Mouse (Mus musculus): ENCODE data around the gene Sdc3.
A peak's percentile ranks its signal among the peaks of the same experiment; 100 is the strongest.

The Sdc3 gene

DNA sequence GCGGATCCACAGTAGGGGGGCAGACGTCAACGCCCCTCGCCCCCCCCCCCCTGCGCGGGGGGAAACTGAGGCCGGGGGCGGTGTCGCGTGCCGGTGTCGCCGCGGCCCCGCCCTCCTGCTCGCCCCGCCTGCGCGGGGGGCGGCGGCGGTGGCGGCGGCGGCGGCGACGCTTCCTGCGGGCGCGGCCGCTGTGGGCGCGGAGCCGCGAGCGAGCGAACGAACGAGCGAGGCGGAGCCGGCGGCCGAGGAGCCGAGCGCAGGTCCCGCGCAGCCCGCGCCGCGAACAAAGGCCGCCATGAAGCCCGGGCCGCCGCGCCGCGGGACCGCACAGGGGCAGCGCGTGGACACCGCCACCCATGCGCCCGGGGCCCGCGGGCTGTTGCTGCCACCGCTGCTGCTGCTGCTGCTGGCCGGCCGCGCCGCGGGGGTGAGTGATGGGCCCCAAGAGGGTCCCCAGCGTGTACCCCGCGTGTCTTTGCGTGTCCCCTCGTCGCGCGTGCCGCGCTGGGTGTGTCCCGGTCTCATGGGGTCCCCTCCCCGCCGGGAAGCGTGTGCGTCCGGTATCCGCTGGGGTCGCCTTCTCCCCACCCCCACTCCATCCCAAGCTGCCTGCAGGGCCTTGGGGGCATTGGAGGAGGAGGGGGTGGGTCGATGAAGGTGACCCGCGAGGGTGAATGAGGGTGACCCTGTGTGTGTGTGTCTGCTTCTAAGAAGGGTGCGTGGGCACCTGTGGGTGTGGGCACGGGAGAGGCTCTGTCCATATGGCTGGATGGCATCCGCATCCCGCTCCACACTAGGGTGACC is at the start of gene Sdc3:
Gene Sdc3 (plus strand): TSS at position 162 of the 804 bp plus-strand sequence.
- DNase-seq: peak in 1 of 2 experiments; percentile 26

- no peak for DNase-seq
These were observed 48.3 kb upstream of the Sdc3 start for GRCm38 (mm10) chr4:130744058-130744457.

DNA sequence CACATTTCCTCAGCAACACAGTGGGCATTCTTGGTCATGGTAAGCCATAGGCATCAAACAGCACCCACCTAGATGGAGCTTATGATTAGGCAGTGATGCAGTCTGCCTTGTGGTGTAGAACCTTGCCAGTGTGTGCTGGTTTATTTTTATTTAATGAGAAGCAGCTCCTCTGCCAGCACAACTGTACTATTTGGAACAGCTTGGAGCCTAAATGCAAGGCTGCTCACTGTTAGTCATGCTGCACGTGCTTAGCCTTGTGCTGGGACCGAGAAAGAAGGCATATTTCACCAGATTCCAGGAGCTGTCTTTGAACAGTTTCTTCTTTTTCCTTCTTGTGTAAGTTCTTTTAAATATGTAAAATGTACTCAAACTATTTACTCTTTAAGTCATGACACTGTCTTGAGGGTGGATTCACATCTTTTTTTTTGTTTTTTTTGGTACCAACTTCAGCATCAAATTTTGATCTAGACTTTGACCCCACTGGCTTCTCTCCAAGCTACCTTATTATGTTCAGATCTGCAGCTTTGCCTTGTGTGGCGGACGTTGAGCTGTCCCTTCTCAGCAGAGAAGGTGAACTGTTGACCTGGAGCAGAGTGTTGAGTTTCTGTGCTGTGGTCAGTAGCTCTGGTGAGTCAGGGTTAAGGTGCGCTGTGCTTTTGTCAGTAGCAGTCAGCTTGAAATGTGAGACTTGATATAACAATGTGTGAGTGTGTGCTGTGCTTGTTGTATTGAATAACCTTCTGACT is 46.6 kb upstream of the Sdc3 start:
- peak; percentile 70 to 72 for DNase-seq

- DNase-seq: peak; percentile 25 to 69
These were observed 42.8 kb upstream of the Sdc3 start for GRCm38 (mm10) chr4:130749566-130749965.

DNA sequence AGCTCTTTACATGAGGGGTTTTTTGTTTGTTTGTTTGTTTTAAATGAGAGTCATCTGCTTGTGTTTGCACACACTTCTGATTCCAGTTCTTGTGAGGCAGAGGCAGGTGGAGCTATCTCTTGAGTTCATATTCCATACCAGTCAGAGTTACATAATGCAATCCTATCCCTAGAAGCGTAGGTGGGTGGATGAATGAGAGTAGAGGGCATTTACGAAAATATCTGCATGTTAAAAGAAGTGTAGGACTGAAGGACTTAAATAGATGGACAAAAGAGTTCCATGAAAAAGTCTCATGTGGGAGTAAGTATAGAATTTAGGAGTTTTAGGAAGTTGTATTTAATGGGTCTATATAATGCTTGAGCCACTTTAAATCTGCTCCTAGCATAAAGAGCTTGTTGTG is 40.4 kb upstream of the Sdc3 start:
- DNase-seq: no peak

- no peak for DNase-seq
These were observed 39.7 kb upstream of the Sdc3 start for GRCm38 (mm10) chr4:130752591-130752990.

DNA sequence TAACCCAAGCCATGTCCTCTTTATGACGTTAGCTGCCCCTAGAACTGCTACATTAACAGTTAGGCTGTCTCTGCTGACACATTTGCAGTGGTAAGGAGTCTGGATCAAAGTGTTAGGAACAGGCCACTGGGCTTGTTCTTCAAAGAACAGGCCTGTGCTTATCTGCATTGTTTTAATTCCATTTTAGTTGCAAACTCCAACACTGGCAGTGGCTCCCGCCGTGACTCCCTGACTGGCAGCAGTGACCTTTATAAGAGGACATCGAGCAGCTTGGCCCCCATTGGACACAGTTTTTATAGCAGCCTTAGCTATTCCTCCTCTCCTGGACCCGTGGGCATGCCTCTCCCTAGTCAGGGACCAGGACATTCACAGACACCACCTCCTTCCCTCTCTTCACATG is 38.6 kb upstream of the Sdc3 start:
- no peak for DNase-seq

DNA sequence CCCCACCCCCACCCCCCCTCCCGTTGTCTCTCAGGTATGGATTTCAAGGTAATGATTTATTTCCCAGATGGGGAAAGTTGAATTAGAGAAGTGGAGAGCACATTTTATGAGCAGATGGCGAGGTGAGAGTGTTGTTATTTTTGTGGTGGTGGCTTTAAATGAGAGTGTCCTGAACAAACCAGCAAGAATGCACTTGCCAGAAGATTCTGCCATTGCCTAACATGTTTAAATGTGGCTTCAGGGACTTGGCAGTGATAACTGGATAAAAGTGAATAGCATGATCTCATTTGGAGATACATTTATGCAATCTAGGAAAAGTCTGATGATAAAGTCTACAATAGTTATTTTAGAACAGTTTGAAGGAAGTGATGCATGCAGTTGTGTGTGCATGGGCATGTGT is 37.6 kb upstream of the Sdc3 start:
- DNase-seq: no peak

GRCm38 (mm10) chr4:130759875-130760274 is 32.5 kb upstream of the Sdc3 start:
- no peak for DNase-seq

- no peak for DNase-seq
These were observed 30.5 kb upstream of the Sdc3 start for GRCm38 (mm10) chr4:130761809-130762208.

- no peak for DNase-seq
These were observed 26.8 kb upstream of the Sdc3 start for GRCm38 (mm10) chr4:130765399-130766160.

DNA sequence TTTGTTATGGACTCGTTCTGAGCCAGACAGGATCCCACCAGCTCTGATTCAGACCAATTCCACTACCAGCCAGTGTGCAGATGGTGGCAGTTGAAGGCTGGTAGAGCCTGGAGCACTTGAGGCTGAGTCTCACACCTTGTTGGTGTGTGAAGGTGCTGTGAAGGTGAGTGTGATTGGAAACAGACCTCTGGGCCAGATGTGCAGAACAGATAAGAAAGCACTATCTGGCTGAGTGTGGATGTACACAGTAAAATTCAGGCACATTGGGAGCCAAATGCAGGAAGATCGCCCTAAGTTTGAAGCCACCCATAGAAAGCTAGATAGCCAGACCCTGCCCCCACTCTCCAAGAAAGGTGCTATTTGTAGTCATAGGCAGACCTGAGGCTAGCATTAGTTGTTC is 25.9 kb upstream of the Sdc3 start:
- no peak for DNase-seq

- no peak for DNase-seq
These were observed 25.4 kb upstream of the Sdc3 start for GRCm38 (mm10) chr4:130766926-130767325.

- DNase-seq: peak in 1 of 2 experiments; percentile 23
These were observed 18.4 kb upstream of the Sdc3 start for GRCm38 (mm10) chr4:130773899-130774298.

GRCm38 (mm10) chr4:130774822-130775221 is 17.5 kb upstream of the Sdc3 start:
- peak in 1 of 2 experiments; percentile 11 for DNase-seq

- peak in 1 of 2 experiments; percentile 26 for DNase-seq
These were observed 14.7 kb upstream of the Sdc3 start for GRCm38 (mm10) chr4:130777647-130778046.

DNA sequence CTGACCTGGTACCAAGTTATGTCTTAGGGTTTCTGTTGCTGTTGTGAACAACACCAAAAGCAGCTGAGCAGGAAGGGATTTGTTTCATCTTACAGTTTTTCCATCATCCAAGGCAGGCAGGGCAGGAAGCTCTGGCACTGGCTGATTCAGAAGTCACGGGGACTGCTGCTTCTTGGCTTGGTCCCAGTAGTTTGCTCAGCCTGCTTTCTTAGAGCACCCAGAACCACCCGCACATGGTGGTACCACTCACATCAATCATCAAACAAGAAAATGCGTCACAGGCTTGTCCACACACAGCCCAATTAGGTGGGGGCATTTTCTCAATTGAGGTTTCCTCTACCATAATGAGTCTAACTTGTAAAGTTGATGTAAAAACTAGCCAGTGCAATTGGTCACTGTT is 13.3 kb upstream of the Sdc3 start:
- DNase-seq: peak in 1 of 2 experiments; percentile 34

DNA sequence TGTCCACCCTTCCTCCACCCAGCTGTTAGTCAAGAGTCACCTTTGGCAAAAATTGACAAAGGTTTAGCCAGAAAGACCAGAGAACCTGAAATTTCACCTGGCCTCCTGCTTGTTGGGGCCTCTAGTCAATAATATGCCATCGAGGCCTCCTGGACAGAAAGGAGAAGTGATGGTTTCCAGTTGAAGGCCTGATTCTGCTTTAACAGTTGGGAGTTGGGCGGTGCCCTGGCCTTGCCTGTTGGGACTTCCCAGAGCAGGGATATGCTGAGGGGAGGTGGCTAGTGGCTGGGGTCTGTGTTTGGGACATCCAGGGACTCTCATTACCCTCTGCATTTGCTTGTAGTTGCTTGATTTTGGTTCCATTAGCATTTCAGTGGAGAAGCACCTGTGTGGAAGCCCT is 9.8 kb upstream of the Sdc3 start:
- DNase-seq: no peak

DNA sequence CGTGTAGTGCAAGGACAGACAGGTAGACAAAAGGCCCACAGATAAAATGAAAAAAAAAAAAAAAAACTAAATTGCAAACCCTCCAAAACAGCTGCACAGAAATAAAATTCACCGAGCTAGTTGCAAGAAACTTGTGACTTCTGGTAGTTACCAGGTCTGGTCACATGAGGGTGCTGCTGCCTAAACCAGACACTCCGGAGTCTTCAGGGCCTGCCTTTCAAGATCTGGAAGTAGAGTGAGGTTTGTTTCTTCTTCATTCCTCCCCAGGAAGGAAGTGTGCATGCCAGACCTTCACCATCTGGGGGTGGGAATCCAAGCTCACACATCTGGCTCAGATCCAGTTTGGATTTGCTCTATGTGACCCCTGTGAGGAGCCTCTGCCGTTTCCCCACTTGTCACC is 7.6 kb upstream of the Sdc3 start:
- DNase-seq: peak in 1 of 2 experiments; percentile 63

DNA sequence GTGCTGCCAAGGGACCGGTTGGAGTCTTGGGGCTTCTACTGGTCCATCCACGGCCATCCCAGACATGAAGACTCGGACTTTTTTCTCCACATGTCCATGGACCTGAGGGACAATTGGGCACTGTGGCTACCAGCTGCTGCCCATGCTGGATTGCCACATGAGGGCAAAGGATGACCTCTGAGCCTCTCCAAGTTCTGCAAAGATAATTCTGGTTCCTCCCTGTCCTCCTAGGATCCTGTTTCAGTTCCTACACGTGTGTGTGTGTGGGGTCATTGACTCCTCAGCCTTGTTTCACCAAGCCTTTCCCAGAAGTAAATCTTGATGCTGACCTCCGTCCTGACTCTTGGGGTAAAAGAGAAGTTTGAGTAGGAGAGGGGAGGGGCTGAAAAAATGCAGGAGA is 4.8 kb upstream of the Sdc3 start:
- DNase-seq: no peak

GRCm38 (mm10) chr4:130790180-130790579 is 2.2 kb upstream of the Sdc3 start:
- peak; percentile 76 to 82 for DNase-seq

- no peak for DNase-seq
These were observed 444 bp upstream of the Sdc3 start for GRCm38 (mm10) chr4:130791811-130792375.

DNA sequence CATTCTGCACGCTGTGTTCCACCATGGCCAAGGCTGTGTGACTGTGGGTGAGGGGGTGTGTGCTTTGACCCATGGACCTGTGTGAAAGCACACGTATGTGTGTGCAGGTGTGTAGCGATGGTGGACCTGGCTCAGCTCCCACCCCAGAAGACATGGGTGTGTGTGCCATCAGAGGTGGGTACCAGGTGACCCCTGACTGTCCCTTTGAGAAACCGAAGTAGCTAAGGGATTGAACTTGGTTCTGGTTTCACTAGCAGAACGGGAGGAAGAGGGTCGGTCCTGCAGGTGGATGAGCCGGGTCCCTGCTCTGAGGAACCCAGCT is 804 bp downstream of the Sdc3 start:
- no peak for DNase-seq

Measured in kidney, postnatal 25 days (tissue).